Mouse (Mus musculus) heart, postnatal 36 days (tissue): ENCODE measurements around the gene Rbm15. TPM values are rescaled to one million over a fixed set of nuclear protein-coding genes. Genes with fewer than 3 reads are reported as not detected.
"Not testable (repeated sequence)": the region's sequence is repeated elsewhere in the genome, so short reads cannot be mapped to it uniquely, and the experiment has no call there.

Source experiments
- DNase-seq, 2 experiments: peaks; one replicate each; pipeline ENCODE4 v3.0.0; 2021 to 2022
- intact Hi-C: fragments of 180-260 bp; cut with DNase I; formaldehyde crosslinking; loops from one replicate; pipeline ENCODE4 v1.15.1; 2025
- total RNA-seq, 2 experiments: library from RNA; stranded (reverse); gene quantifications; 2 replicates each; pipeline ENCODE4 v1.2.3; 2021

The Rbm15 gene
- total RNA-seq, 2 experiments from 2014 or later, result 22.5 to 24.4 TPM

DNA sequence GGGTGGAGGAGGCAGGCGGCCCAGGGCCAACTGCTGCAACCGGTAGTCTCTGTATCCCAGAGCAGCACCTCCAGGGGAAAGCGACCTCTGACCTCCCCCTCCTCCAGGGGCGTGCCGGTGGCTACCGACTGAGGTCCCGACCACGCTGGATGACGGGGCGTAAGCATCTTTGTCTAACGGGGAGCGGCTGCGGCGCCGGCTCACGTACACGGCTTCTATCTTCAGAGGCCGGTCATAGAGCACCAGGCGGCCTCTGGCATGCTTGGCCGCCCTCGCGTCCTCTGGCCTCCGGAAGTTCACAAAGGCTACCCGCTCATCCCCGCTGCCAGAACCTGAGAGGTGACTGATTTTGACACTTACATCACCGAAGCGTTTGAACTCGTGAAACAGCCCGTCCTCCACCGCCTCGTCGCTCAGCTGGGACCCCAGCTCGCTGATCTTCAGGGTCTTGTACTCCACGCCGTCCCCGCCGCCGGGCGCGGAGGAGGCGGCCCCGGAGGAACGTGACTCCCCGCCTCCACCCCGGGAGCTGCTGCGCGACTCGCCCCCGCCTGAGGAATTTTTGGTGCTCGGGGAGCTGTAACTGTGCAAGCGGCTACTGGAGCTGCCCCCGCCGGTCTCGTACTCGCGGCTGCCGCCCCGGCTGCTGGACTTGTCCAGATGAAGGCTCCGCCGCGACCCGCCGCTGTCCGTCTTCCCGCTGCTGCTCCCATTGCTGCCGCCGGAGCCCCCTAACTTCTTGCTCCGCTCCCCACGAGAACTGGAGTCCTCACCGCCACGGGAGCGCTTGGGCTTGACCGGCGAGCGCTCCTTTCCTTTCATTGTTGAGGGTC, 1.1 kb downstream of the Rbm15 start:
- peak in 1 of 2 experiments; percentile 39 for DNase-seq

DNA sequence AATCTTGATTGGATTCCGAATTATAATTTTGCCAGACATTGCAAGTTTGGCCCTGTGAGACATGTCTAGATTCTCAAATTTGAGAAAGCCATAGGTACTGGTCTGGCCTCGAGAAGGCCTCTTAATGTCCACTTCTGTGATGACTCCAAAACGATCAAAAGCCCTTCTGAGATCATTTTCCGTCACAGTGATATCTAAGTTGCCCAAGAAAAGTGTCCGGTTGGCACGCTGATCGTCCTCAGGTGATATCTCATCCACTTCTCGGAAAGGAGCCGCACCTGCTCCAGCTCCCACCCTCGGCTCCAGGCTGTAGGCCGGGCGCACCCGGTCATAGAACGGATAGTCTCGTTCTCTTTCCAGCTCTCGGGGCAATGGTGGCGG, 1.7 kb downstream of the Rbm15 start:
- intact Hi-C loops, result loop anchor here (2.0 kb wide), 1 partner anchor 53 kb away; the partner anchor contains the start of gene Lamtor5
- DNase-seq, result peak in 1 of 2 experiments; percentile 7

More for the DNA sequence above, 1.1 kb downstream of the Rbm15 start:
- intact Hi-C loops, result loop anchor here (2.0 kb wide), 1 partner anchor 54 kb away; the partner anchor contains the start of gene Lamtor5

DNA sequence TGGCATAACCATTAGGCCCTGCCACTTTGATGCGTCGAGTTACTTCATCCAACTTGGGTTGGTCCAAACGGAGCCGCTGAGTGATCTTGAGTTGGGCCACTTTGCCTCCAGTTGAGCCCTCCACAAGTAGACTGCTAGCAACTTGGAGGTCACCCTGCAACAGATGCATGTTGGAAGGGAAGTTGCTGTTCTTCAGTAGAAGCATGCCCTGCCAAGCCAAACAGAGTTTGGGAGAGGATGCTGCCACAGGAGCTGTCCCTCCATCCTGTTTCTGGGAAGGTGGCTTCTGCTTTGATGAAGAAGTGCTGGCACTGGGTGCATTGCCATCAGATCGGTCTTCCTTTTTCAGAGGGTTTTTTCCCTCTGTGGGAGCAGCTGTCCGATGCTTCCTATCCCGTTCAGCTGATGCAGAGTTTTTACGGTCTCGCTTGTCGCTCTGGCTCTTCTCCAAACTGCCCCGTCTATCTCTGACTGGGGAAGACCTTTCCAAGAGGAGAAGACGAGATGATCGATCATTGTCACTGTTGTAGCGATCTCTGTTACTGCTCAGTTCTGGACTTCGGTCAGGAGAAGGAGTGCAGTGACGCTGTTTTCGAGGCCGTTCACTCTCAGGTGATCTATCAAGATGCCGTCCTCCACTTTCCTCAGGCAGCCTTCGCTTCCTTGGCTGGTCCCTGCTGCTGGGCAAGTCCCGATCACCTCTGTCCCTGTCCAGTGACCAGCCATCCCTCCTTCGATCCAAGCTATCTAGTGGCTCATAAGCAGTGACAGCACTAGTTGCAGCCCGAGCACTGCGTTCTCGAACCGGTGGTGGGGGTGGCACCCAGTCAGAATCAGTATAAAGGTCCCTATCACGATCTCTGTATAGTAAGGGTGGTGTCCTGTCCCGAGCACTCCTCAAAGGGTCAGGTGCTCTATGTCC, 2.7 kb downstream of the Rbm15 start:
- peak; percentile 6 to 11 for DNase-seq
- intact Hi-C loops, result no loop called here

- intact Hi-C loops, result no loop called here
Measured at GRCm38 (mm10) chr3:107326442-107326841, 7.0 kb downstream of the Rbm15 start.

DNA sequence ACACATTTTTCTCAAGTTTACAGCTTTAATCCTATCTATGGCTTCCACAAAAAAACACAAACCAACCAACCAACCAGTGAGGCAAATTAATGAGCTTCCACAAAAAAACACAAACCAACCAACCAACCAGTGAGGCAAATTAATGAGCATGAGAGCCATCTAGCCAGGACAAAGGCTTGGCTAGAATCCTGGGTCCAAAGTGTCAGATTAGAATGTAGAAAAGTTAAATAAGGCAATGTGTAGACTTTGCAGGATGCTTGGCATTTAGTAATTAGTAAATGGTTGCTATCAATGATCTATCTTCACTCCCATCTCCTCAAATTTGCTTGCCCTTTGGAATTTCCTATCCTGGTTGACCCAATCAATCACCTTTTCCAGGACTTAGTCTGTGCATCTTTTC, 11.7 kb downstream of the Rbm15 start:
- intact Hi-C loops, result no loop called here
- DNase-seq, result no peak

More at GRCm38 (mm10) chr3:107326442-107326841, 7.0 kb downstream of the Rbm15 start:
- no peak for DNase-seq

DNA sequence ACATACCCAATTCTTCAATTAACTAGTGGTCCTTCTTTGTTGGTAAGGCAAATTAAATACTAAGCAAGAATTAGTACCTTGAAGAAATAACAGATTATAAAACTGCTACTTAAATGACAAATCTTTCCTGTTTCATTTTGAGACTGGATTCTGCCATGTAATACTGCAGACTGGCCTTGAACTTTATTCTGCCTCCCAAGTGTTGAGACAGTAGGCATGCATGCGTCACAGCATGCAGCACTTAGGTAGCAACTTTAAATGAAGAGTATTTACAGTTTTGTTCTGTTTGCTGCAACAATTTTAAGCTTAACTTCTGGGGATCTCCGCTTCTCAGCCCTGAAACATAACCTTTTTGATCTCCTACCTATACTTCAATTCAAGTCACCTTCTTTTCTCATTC, 12.3 kb downstream of the Rbm15 start:
- DNase-seq, result no peak
- intact Hi-C loops, result no loop called here

DNA sequence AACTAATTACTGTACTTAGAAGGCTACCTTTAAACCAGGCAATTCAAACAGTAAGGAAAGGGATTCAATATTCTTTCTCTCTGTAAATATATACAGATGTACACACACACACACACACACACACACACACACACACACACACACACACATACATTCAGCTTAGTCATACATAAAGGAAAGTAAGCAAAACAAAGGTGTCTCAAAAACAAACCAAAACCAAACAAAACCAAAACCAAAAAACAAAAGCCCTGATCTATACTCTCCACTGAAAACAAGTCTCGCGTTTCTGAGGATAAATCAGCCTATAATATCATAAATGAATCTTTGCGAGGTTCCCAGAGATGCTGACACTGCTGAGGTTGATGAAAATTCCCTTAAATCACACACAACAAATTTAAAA, 16.1 kb downstream of the Rbm15 start:
- no peak for DNase-seq
- intact Hi-C loops, result no loop called here

DNA sequence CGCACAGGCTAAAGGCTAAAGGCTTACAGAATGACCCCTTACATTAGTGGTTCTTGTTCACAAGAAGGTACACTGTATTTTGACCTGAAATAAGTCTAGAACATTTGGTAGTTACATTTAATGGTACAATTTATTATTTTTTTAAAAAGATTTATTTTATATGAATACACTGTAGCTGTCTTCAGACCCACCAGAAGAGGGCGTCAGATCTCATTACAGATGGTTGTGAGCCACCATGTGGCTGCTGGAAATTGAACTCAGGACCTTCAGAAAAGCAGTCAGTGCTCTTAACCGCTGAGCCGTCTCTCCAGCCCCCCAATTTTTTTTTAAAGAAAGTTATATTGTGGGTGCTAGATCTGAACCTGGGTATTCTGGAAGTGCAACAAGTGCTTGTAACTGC, 36.6 kb downstream of the Rbm15 start:
- DNase-seq, intact Hi-C loops: not testable (repeated sequence)

GRCm38 (mm10) chr3:107295672-107296360, 37.7 kb downstream of the Rbm15 start:
- intact Hi-C loops, result no loop called here

GRCm38 (mm10) chr3:107290764-107291381, 42.6 kb downstream of the Rbm15 start, which contains the start of gene Slc16a4:
Slc16a4 (plus strand) TSS chr3:107291230.
- intact Hi-C loops, result no loop called here
- DNase-seq, result no peak

More at GRCm38 (mm10) chr3:107295672-107296360, 37.7 kb downstream of the Rbm15 start:
- no peak for DNase-seq

DNA sequence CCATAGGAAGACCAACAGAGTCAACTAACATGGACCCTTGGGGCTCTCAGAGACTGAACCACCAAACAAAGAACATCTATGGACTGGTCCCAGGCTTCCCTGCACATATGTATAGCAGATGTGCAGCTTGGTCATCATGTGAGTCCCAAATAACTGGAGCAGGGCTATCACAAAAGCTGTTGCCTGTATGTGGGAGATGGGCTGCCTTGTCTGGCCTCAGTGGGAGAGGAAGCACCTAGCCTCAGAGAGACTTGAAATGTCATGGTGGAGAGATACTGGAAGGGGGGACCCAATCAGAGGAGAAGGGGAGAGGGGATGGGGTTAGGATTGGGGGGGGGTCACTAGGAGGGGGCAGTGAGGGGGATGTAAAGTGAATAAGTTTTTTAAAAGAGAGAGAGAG, 46.1 kb downstream of the Rbm15 start:
- intact Hi-C loops, result no loop called here
- DNase-seq, result no peak

DNA sequence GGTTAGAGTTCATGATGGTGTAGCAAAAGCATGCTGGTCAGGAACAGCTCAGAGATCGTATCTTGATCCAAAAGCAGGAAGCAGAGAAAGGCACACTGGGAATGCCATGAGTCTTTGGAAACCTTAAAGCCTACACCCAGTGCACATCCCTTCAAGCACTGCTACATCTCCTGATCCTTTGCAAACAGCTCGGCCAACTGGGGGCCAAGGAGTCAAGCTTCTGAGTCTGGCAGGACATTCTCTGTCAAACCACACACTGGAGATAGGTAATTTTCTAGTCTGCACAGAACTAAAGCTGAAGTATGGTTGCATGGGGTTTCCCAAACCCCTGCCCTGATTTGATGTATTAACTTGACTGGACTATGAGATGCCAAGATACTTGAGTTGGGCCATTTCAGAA, 47.4 kb downstream of the Rbm15 start:
- DNase-seq, result no peak
- intact Hi-C loops, result no loop called here

DNA sequence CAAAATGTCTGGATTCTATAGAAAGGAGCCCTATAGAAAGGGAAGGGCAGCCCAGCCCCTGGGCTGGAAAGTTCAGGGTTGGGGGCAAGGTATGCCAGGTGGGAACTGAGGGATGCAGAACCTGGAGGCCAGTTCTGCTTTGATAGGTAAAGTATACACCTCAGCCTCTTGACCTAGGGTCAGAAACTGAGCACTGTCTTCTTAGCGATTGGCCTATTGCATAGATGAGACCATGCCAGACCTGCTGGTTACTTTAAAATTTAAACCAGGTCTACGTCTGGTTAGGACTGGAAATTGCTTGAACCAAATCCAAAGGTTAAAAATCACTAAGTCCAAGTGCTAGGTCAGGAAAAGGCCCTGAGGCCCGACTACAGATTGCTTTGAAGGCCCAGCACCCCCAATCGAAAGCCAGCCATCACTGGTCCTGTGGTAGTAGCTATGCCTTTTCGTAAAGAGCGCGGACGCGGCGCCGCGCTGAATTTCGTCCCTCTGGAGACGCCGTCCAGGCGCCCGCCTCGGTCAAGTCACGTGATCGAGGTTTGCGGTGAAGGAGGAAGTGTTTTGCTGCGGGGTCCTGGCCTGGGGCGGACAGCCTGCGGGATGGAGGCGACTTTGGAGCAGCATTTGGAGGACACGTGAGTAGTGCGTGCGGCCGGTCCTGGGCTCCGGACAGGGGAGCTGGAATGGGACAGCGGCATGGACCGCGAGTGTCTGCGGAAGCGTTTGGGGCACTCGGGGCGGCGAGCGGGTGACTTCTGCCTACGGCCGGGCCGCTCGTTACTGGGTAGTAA, 54.8 kb downstream of the Rbm15 start, which contains the start of gene Lamtor5:
Gene Lamtor5 (plus strand): TSS at position 380 of the 791 bp plus-strand sequence.
- intact Hi-C loops, result loop anchor here (2.0 to 5.0 kb wide), 2 partner anchors 54 to 186 kb away; partner anchors contain the start of gene Rbm15
- DNase-seq, result peak; percentile 90 to 91

DNA sequence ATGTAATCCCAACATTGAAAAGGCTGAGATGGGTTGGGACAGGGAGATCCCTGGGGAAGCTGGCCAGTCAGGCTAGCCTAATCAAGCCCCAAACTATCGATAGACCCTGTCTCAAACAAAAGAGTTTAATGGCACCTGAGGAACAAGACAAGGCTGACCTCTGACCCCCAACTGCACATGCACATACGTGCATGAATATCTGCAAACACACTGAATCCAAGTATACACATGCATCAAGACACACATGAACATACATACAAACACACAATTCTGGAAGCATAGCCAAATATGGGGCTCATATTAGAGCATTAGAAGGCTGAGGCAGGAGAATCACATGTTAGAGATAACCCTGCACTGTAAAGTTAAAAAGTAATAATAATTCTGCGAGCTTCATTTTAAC, 56.8 kb downstream of the Rbm15 start:
- DNase-seq, result no peak
- intact Hi-C loops, result loop anchor here (5.0 kb wide), 1 partner anchor 184 kb away; no protein-coding TSS in a partner anchor

GRCm38 (mm10) chr3:107275996-107276395, 57.5 kb downstream of the Rbm15 start:
- DNase-seq, result no peak
- intact Hi-C loops, result loop anchor here (2.0 to 5.0 kb wide), 2 partner anchors 184 to 191 kb away; no protein-coding TSS in a partner anchor
